Comparison of ENCODE assay signal across 11 mouse cellular contexts in genomic region chr7:25831557-25832530, GRCm38 (mm10). TPM values are rescaled to one million over a fixed set of nuclear protein-coding genes. Genes with fewer than 3 reads are reported as not detected.
DNase-seq lines count a peak whose midpoint lies in the region; ATAC-seq and TF ChIP-seq lines count a peak whose summit lies in the region.
"Had no signal": no experiment of that assay in that cellular context is flagged by ENCODE, and none has a peak within 500 bp of the region (broad histone marks: within the 10 kb centered on the region; RNA-seq: fewer than 3 reads in every experiment).

No protein-coding gene starts in this region.

- no peak overlapping the region for H3K9ac ChIP-seq in heart, adult 2 months (ENCODE audit: low read depth, low read length)
- H3K9ac ChIP-seq in kidney, postnatal 0 days (ENCODE audit: low read depth, low read length), result no peak overlapping the region

- H3K79me2 ChIP-seq in heart, adult 2 months (replicated peaks; ENCODE audit: control insufficient read depth, insufficient read depth, low read length), result no peaks in the 10 kb centered on the region

- no peaks in the 10 kb centered on the region for H3K9me3 ChIP-seq in kidney, postnatal 0 days (replicated peaks; ENCODE audit: low read length)

- WGBS in heart, adult 2 months, result 68% methylated on average over 10 of the region's 10 CpGs
- WGBS in kidney, postnatal 0 days, result 60% methylated on average over 10 of the region's 10 CpGs

- H3K36me3 ChIP-seq in heart, adult 2 months (ENCODE audit: control insufficient read depth, insufficient read depth, low read length), result no peaks in the 10 kb centered on the region
- H3K36me3 ChIP-seq in kidney, postnatal 0 days (ENCODE audit: insufficient read depth, low read length), result no peaks in the 10 kb centered on the region

- no peak overlapping the region for H3K4me3 ChIP-seq in heart, adult 2 months
- no peak overlapping the region for H3K4me3 ChIP-seq in kidney, postnatal 0 days (replicated peaks; ENCODE audit: low read depth, low read length)
- H3K4me3 ChIP-seq: left cerebral cortex, adult 2 months had no signal

- H3K27ac ChIP-seq in heart, adult 2 months, result peak overlapping the region; percentile 24
- peak overlapping the region; percentile 81 for H3K27ac ChIP-seq in kidney, postnatal 0 days
- H3K27ac ChIP-seq: left cerebral cortex, adult 2 months had no signal

- TF ChIP-seq EP300 in heart, adult 2 months (IDR thresholded peaks at IDR 0.05; ENCODE audit: insufficient read depth, low read depth, low read length), result no peak

- intact Hi-C loops in heart, adult 2 months (cut with DNase I), result no loop called here
- intact Hi-C loops in heart, postnatal 36 days (cut with DNase I), result no loop called here

- no peak overlapping the region; the same call in 1 of the 2 replicates for H3K4me2 ChIP-seq in kidney, postnatal 0 days (ENCODE audit: low read length)

- no peak for TF ChIP-seq POLR2A in heart, adult 2 months (IDR thresholded peaks at IDR 0.05; ENCODE audit: insufficient read depth, low read depth, low read length)

- peaks cover 15% of the 10 kb centered on the region for H3K4me1 ChIP-seq in heart, adult 2 months (ENCODE audit: control insufficient read depth, insufficient read depth, low read length)
- H3K4me1 ChIP-seq in kidney, postnatal 0 days (replicated peaks; ENCODE audit: insufficient read depth, low read length), result peaks cover 13% of the 10 kb centered on the region

- TF ChIP-seq CTCF in heart, adult 2 months (IDR thresholded peaks at IDR 0.05), result no peak
- TF ChIP-seq CTCF in kidney, postnatal 0 days (IDR thresholded peaks at IDR 0.05; ENCODE audit: low read depth), result no peak

- ATAC-seq in kidney, postnatal 0 days (replicated peaks; ENCODE audit: low FRiP score, low read depth), result peak; percentile 83
- no peak for ATAC-seq in erythroid progenitor cell, adult 5-6 weeks (replicated peaks; ENCODE audit: low FRiP score, poor library complexity, severe bottlenecking)

- DNase-seq in heart, adult 2 months, result no peak
- DNase-seq in heart, postnatal 36 days, result no peak
- peak; percentile 41 for DNase-seq in MN1 (ENCODE audit: low spot score)
- DNase-seq in fibroblast of lung, adult 2 months (ENCODE audit: low read depth), result peak; percentile 61
- DNase-seq in kidney, postnatal 0 days (ENCODE audit: low spot score), result peak; percentile 67
- DNase-seq in cerebellum, postnatal 36 days, result no peak
- DNase-seq in embryo, embryonic 10.5 days (ENCODE audit: low spot score), result no peak
- DNase-seq: B cell, adult 2 months; cerebellum, postnatal 14 days had no signal

- H3K27me3 ChIP-seq in heart, adult 2 months (ENCODE audit: control insufficient read depth, insufficient read depth, low read length), result no peaks in the 10 kb centered on the region
- no peaks in the 10 kb centered on the region for H3K27me3 ChIP-seq in kidney, postnatal 0 days (ENCODE audit: insufficient read depth, low read length)

RNA-seq across cellular contexts. Expression of gene Cyp2s1, which starts 15.1 kb away (rescaled TPM):
- total RNA-seq in heart, adult 2 months (2021), result 1 to 10 TPM; 5.7 to 5.9 TPM
- 5.4 and 10.1 TPM in 2 replicates for polyA plus RNA-seq in heart, adult 2 months (2012; rRNA removed)
- total RNA-seq in heart, postnatal 36 days (2021), result 10 to 100 TPM in 1 of 2 experiments, 1 to 10 TPM in 1; 4.4 to 10.1 TPM
- polyA plus RNA-seq in kidney, postnatal 0 days (2015; fragmentation: Nextera tagmentation; extraction: Ambion mirVana), result 25.4 and 26.7 TPM in 2 replicates
- not detected in 2 replicates for total RNA-seq in erythroid progenitor cell, adult 5-6 weeks (2015; ENCODE audit: low replicate concordance)
- total RNA-seq in erythroid progenitor cell, adult 5-6 weeks (2017; ENCODE audit: low replicate concordance), result not detected in 2 replicates

RNA-seq across cellular contexts. Expression of gene Axl, which starts 43.3 kb away (rescaled TPM):
- 10 to 100 TPM; 75.0 to 82.4 TPM for total RNA-seq in heart, adult 2 months (2021)
- polyA plus RNA-seq in heart, adult 2 months (2012; rRNA removed), result 51.8 and 73.7 TPM in 2 replicates
- 10 to 100 TPM; 81.0 to 94.8 TPM for total RNA-seq in heart, postnatal 36 days (2021)
- polyA plus RNA-seq in kidney, postnatal 0 days (2015; fragmentation: Nextera tagmentation; extraction: Ambion mirVana), result 95.7 and 110 TPM in 2 replicates
- 51.9 and 61.6 TPM in 2 replicates for total RNA-seq in erythroid progenitor cell, adult 5-6 weeks (2015; ENCODE audit: low replicate concordance)
- total RNA-seq in erythroid progenitor cell, adult 5-6 weeks (2017; ENCODE audit: low replicate concordance), result 27.2 and 58.7 TPM in 2 replicates

Comparison
In these comparisons a context has a peak if more than half of its experiments do, and no peak if none do; other contexts are left out.
1. DNase-seq: peak in MN1 (single experiment), fibroblast of lung, adult 2 months (single experiment) and kidney, postnatal 0 days (single experiment); none in heart, adult 2 months (0 of 2), heart, postnatal 36 days (0 of 2), cerebellum, postnatal 36 days (0 of 2) and embryo, embryonic 10.5 days (single experiment).
2. RNA of gene Cyp2s1, which starts 15.1 kb away (total RNA-seq): 4.4 to 10.1 TPM in heart, postnatal 36 days and 5.7 to 5.9 TPM in heart, adult 2 months; not detected in erythroid progenitor cell, adult 5-6 weeks; every median in the first group is over 4 times any median in the second.